Mouse (Mus musculus) Muller cell, postnatal 12 days (primary cell): ENCODE measurements around the gene Sprtn.

Experiments
- DNase-seq: peaks from one replicate; pipeline ENCODE4 v3.0.0-alpha.2; 2015; ENCODE audit errors: inconsistent ontology term

Sprtn gene

GRCm38 (mm10) chr8:124903198-124903597 lies 5.5 kb downstream of the Sprtn start:
- DNase-seq: no peak

GRCm38 (mm10) chr8:124905482-124905881 lies 7.8 kb downstream of the Sprtn start:
- DNase-seq: no peak

- no peak for DNase-seq
Measured at GRCm38 (mm10) chr8:124909936-124910335, 12.2 kb downstream of the Sprtn start.

- no peak for DNase-seq
Measured at GRCm38 (mm10) chr8:124910349-124910748, 12.7 kb downstream of the Sprtn start.

- peak; percentile 39 for DNase-seq
Measured at GRCm38 (mm10) chr8:124911938-124912872, 14.5 kb downstream of the Sprtn start.

- DNase-seq: no peak
Measured at GRCm38 (mm10) chr8:124914061-124914460, 16.4 kb downstream of the Sprtn start.

GRCm38 (mm10) chr8:124917741-124918484 lies 20.2 kb downstream of the Sprtn start:
- DNase-seq: no peak

- no peak for DNase-seq
Measured at GRCm38 (mm10) chr8:124921369-124922279, 23.9 kb downstream of the Sprtn start.

GRCm38 (mm10) chr8:124922490-124923089 lies 24.9 kb downstream of the Sprtn start:
- peak; percentile 20 for DNase-seq

GRCm38 (mm10) chr8:124923971-124924652 lies 26.4 kb downstream of the Sprtn start:
- peak; percentile 10 for DNase-seq

GRCm38 (mm10) chr8:124925544-124926266 lies 28.0 kb downstream of the Sprtn start:
- DNase-seq: no peak

- peak; percentile 92 for DNase-seq
Measured at GRCm38 (mm10) chr8:124926351-124926771, 28.7 kb downstream of the Sprtn start.

GRCm38 (mm10) chr8:124929006-124929405 lies 31.3 kb downstream of the Sprtn start:
- DNase-seq: no peak

- no peak for DNase-seq
Measured at GRCm38 (mm10) chr8:124930086-124930485, 32.4 kb downstream of the Sprtn start.

GRCm38 (mm10) chr8:124930649-124931048 lies 33.0 kb downstream of the Sprtn start:
- no peak for DNase-seq

- no peak for DNase-seq
Measured at GRCm38 (mm10) chr8:124932435-124932834, 34.7 kb downstream of the Sprtn start.

- no peak for DNase-seq
Measured at GRCm38 (mm10) chr8:124935116-124935515, 37.4 kb downstream of the Sprtn start.

- no peak for DNase-seq
Measured at GRCm38 (mm10) chr8:124936699-124937098, 39.0 kb downstream of the Sprtn start.

- DNase-seq: no peak
Measured at GRCm38 (mm10) chr8:124937293-124937692, 39.6 kb downstream of the Sprtn start.

- peak; percentile 17 for DNase-seq
Measured at GRCm38 (mm10) chr8:124943801-124944200, 46.1 kb downstream of the Sprtn start.
